Mouse (Mus musculus) forebrain, embryonic 14.5 days (tissue): ENCODE data around the gene Atxn10. TPM values are rescaled to one million over a fixed set of nuclear protein-coding genes. Genes with fewer than 3 reads are reported as not detected.
A peak's percentile ranks its signal among the peaks of the same experiment; 100 is the strongest.

Experiments used
- ATAC-seq: fragments of 200-750 bp; cut with Nextera tagmentation; 2 replicates; pipeline ENCODE4 v1.8.0; 2017; ENCODE audit warnings: mild to moderate bottlenecking, moderate library complexity
- DNase-seq: peaks from one replicate; pipeline ENCODE4 v3.0.0-alpha.2; 2015; ENCODE audit warnings: low spot score
- H3K27ac ChIP-seq: fragments of 300-500 bp; sonication (generic); 2 replicates; pipeline ENCODE4 v1.5.1; 2014; ENCODE audit warnings: low read depth, mild to moderate bottlenecking, control low read depth, low read length, moderate library complexity
- H3K27me3 ChIP-seq: fragments of 300-500 bp; sonication (generic); replicated peaks from 2 replicates; pipeline ENCODE4 v1.6.1; 2014; ENCODE audit warnings: low read length, control low read depth, mixed read lengths; ENCODE audit not compliant: control insufficient read depth, insufficient read depth
- H3K36me3 ChIP-seq: fragments of 300-500 bp; sonication (generic); 2 replicates; pipeline ENCODE4 v1.6.1; 2014; ENCODE audit warnings: low read length, control low read depth; ENCODE audit not compliant: control insufficient read depth, insufficient read depth
- H3K4me1 ChIP-seq: fragments of 300-500 bp; sonication (generic); 2 replicates; pipeline ENCODE4 v1.6.1; 2014; ENCODE audit warnings: antibody characterized with exemption, low read length, control low read depth; ENCODE audit not compliant: control insufficient read depth, insufficient read depth
- H3K4me2 ChIP-seq: fragments of 300-500 bp; sonication (generic); 2 replicates; pipeline ENCODE4 v1.6.1; 2014; ENCODE audit warnings: mild to moderate bottlenecking, control low read depth, low read length
- H3K4me3 ChIP-seq: fragments of 300-500 bp; sonication (generic); 2 replicates; pipeline ENCODE4 v1.5.1; 2014; ENCODE audit warnings: low read depth, low read length, control low read depth
- H3K9ac ChIP-seq: fragments of 300-500 bp; sonication (generic); 2 replicates; pipeline ENCODE4 v1.6.1; 2014; ENCODE audit warnings: mild to moderate bottlenecking, low read length, control low read depth, moderate library complexity
- H3K9me3 ChIP-seq: fragments of 300-500 bp; sonication (generic); replicated peaks from 2 replicates; pipeline ENCODE4 v1.6.1; 2016; ENCODE audit warnings: low read length, control low read depth, mixed read lengths; ENCODE audit not compliant: control insufficient read depth
- WGBS: fragments of 180-500 bp; shearing (Covaris S2); extraction: QIAGEN DNeasy Blood & Tissue Kit; methylation state at CpG from one replicate; pipeline ENCODE4 v1.1.7; 2014; 5-methylcytosine and 5-hydroxymethylcytosine counted together
- polyA plus RNA-seq: library from polyadenylated mRNA; unstranded; fragments of >200 nt; fragmentation: Nextera tagmentation; extraction: Ambion mirVana; gene quantifications from 2 replicates; pipeline ENCODE4 v1.2.1, GENCODE M21; 2014

Gene Atxn10
- polyA plus RNA-seq, 1 experiment from 2014 or later, result 516 TPM

- no peak overlapping the region for H3K27ac ChIP-seq
- no peaks in the 10 kb centered on the region for H3K27me3 ChIP-seq
- no peak overlapping the region for H3K4me3 ChIP-seq
- no peak overlapping the region for H3K9ac ChIP-seq
- H3K4me2 ChIP-seq, result no peak overlapping the region
- 82% methylated on average over 5 of the region's 5 CpGs for WGBS
- peaks cover 43% of the 10 kb centered on the region for H3K36me3 ChIP-seq
- DNase-seq (no peak), ATAC-seq (no peak)
- H3K4me1 ChIP-seq, result no peaks in the 10 kb centered on the region
- H3K9me3 ChIP-seq, result no peaks in the 10 kb centered on the region
Observed at GRCm38 (mm10) chr15:85366938-85367337, 30.9 kb downstream of the Atxn10 start.

- no peak overlapping the region for H3K4me3 ChIP-seq
- H3K9ac ChIP-seq, result no peak overlapping the region
- no peak overlapping the region for H3K27ac ChIP-seq
- no peak for DNase-seq
- no peak overlapping the region for H3K4me2 ChIP-seq
- no peaks in the 10 kb centered on the region for H3K9me3 ChIP-seq
- no peak for ATAC-seq
- H3K36me3 ChIP-seq, result peaks cover 24% of the 10 kb centered on the region
- H3K27me3 ChIP-seq, result no peaks in the 10 kb centered on the region
- 55% methylated on average over 3 of the region's 3 CpGs for WGBS
- H3K4me1 ChIP-seq, result no peaks in the 10 kb centered on the region
Observed at GRCm38 (mm10) chr15:85369765-85370164, 33.7 kb downstream of the Atxn10 start.

DNA sequence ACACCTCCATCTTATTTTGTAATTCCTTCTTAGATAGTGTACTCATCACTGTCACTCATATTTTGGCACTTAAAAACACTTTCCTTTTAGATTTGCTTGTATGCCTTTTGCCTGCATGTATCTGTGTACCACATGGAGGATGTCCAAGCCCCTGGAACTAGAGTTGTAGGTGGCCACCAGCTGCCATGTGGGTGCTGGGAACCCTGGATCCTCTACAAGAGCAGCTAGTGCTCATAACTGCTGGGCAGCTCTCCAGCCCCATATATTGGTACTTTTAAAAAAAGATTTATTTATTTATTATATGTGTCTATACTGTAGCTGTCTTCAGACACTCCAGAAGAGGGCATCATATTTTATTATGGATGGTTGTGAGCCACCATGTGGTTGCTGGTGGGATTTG is 37.1 kb downstream of the Atxn10 start:
- Histone ChIP-seq H3K9ac (no peak overlapping the region), H3K9me3 (no peaks in the 10 kb centered on the region), H3K4me3 (no peak overlapping the region), H3K4me1 (no peaks in the 10 kb centered on the region), H3K27me3 (no peaks in the 10 kb centered on the region), H3K4me2 (no peak overlapping the region), H3K36me3 (peaks cover 24% of the 10 kb centered on the region), H3K27ac (no peak overlapping the region)
- no peak for ATAC-seq
- no peak for DNase-seq

- H3K4me2 ChIP-seq, result no peak overlapping the region
- DNase-seq, result no peak
- 89% methylated on average over 9 of the region's 9 CpGs for WGBS
- H3K4me1 ChIP-seq, result no peaks in the 10 kb centered on the region
- peaks cover 45% of the 10 kb centered on the region for H3K36me3 ChIP-seq
- no peak for ATAC-seq
- H3K9ac ChIP-seq, result no peak overlapping the region
- H3K27me3 ChIP-seq, result no peaks in the 10 kb centered on the region
- no peaks in the 10 kb centered on the region for H3K9me3 ChIP-seq
- H3K4me3 ChIP-seq, result no peak overlapping the region
- H3K27ac ChIP-seq, result no peak overlapping the region
Observed at GRCm38 (mm10) chr15:85383477-85383876, 47.4 kb downstream of the Atxn10 start.

DNA sequence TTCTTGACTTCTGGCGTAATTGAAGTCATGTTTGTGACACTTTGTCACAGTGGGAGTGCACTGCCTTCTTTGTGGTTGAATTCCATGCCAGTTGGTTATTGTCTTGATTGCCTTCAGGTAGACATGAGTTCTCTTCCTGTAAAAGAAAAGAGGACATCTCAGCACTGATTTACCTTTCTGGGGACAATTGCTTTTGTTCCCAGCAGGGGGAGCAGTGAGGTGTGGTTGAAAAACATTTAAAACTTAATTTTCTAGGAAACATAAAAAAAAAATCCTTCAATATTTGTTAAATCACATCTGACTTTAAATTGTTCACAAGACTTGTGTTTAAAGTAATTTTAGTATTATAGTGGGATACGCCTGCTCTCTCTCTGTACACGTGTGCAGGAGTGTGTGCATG is 52.7 kb downstream of the Atxn10 start:
- WGBS, result 77% methylated on average over 3 of the region's 3 CpGs
- no peak overlapping the region for H3K4me2 ChIP-seq
- H3K9me3 ChIP-seq, result no peaks in the 10 kb centered on the region
- no peak overlapping the region for H3K9ac ChIP-seq
- H3K27me3 ChIP-seq, result no peaks in the 10 kb centered on the region
- no peak for ATAC-seq
- H3K4me3 ChIP-seq, result no peak overlapping the region
- no peaks in the 10 kb centered on the region for H3K4me1 ChIP-seq
- peaks cover 35% of the 10 kb centered on the region for H3K36me3 ChIP-seq
- DNase-seq, result peak; percentile 33
- no peak overlapping the region for H3K27ac ChIP-seq

DNA sequence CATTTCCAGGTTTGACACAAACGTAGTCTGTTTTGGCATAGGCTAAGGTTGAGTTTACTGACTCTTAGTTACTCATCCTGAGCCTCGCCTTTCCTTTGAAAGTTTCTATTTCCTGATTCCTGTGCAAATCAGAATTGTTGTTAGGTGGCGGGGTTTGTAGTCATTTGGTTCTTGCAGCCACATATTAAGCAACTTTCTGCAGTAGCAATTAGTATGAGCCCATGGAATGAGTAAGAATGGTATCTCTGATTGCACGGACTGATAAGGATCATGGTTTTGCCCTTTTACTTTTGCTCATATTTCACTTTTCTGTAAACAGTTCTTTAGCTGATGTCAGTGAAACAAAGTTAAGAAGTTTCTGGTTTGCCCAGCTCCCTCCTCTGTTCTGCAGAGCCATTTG is 53.9 kb downstream of the Atxn10 start:
- H3K4me1 ChIP-seq, result no peaks in the 10 kb centered on the region
- H3K9ac ChIP-seq, result no peak overlapping the region
- no peak overlapping the region for H3K27ac ChIP-seq
- H3K27me3 ChIP-seq, result no peaks in the 10 kb centered on the region
- no peaks in the 10 kb centered on the region for H3K9me3 ChIP-seq
- H3K4me2 ChIP-seq, result no peak overlapping the region
- no peak for ATAC-seq
- H3K4me3 ChIP-seq, result no peak overlapping the region
- no peak for DNase-seq
- peaks cover 23% of the 10 kb centered on the region for H3K36me3 ChIP-seq
- WGBS, result 91% methylated on average over 4 of the region's 4 CpGs

GRCm38 (mm10) chr15:85395360-85395759 is 59.3 kb downstream of the Atxn10 start:
- DNase-seq (no peak), ATAC-seq (no peak)
- 90% methylated on average over 9 of the region's 9 CpGs for WGBS
- H3K4me2 ChIP-seq, result no peak overlapping the region
- no peak overlapping the region for H3K27ac ChIP-seq
- H3K4me1 ChIP-seq, result no peaks in the 10 kb centered on the region
- no peaks in the 10 kb centered on the region for H3K9me3 ChIP-seq
- peaks cover 44% of the 10 kb centered on the region for H3K36me3 ChIP-seq
- no peaks in the 10 kb centered on the region for H3K27me3 ChIP-seq
- no peak overlapping the region for H3K9ac ChIP-seq
- no peak overlapping the region for H3K4me3 ChIP-seq

DNA sequence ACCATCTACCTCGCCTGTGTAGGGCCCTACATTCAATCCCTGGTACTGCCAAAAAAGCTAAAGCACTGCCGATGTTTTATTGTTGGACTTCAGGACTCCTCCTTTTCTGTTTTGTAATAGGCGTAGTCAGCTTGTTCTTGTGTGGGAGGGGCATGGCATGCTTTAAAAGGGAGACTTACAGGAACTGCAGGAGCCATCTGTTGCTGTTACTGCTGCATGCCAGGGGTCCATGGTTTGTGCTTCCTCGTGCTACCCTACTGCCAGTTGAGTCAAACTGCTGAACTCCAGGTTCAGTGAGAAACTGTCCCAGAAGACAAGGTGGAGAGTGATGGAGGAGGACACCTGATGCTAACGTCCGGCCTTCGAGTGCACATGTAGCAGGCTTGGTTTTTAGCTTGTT is 65.9 kb downstream of the Atxn10 start:
- WGBS, result 54% methylated on average over 7 of the region's 7 CpGs
- peak overlapping the region; percentile 72; the same call in 1 of the 2 replicates for H3K27ac ChIP-seq
- H3K4me2 ChIP-seq, result no peak overlapping the region
- H3K27me3 ChIP-seq, result no peaks in the 10 kb centered on the region
- peaks cover 23% of the 10 kb centered on the region for H3K4me1 ChIP-seq
- H3K9ac ChIP-seq, result no peak overlapping the region
- H3K9me3 ChIP-seq, result no peaks in the 10 kb centered on the region
- no peak overlapping the region for H3K4me3 ChIP-seq
- peaks cover 21% of the 10 kb centered on the region for H3K36me3 ChIP-seq
- no peak for ATAC-seq
- DNase-seq, result peak; percentile 61

GRCm38 (mm10) chr15:85403256-85403731 is 67.2 kb downstream of the Atxn10 start:
- DNase-seq (peak; percentile 97), ATAC-seq (peak; percentile 97)
- H3K27ac ChIP-seq, result peak overlapping the region; percentile 86
- H3K4me3 ChIP-seq, result no peak overlapping the region
- no peak overlapping the region for H3K4me2 ChIP-seq
- H3K36me3 ChIP-seq, result peaks cover 17% of the 10 kb centered on the region; the same call in 1 of the 2 replicates
- no peaks in the 10 kb centered on the region for H3K27me3 ChIP-seq
- no peak overlapping the region for H3K9ac ChIP-seq
- no peaks in the 10 kb centered on the region for H3K9me3 ChIP-seq
- WGBS, result 42% methylated on average over 4 of the region's 4 CpGs
- H3K4me1 ChIP-seq, result peaks cover 23% of the 10 kb centered on the region
